Mouse (Mus musculus) heart, postnatal 0 days (tissue): ENCODE measurements around the gene Hsh2d. TPM values are rescaled to one million over a fixed set of nuclear protein-coding genes. Genes with fewer than 3 reads are reported as not detected.

Experiments used
- ATAC-seq: fragments of 200-750 bp; cut with Nextera tagmentation; 2 replicates; pipeline ENCODE4 v1.8.0; 2017; ENCODE audit warnings: low read depth, moderate number of reproducible peaks, moderate library complexity; ENCODE audit not compliant: insufficient read depth
- DNase-seq: peaks from one replicate; pipeline ENCODE4 v3.0.0-alpha.2; 2016; ENCODE audit warnings: low spot score
- H3K27ac ChIP-seq: fragments of 300-500 bp; sonication (generic); 2 replicates; pipeline ENCODE4 v1.5.1; 2014; ENCODE audit warnings: low read depth, mild to moderate bottlenecking
- H3K27me3 ChIP-seq: fragments of 300-500 bp; sonication (generic); 2 replicates; pipeline ENCODE4 v1.6.1; 2014; ENCODE audit warnings: low read length, mixed read lengths; ENCODE audit not compliant: control insufficient read depth, insufficient read depth
- H3K36me3 ChIP-seq: fragments of 300-500 bp; sonication (generic); replicated peaks from 2 replicates; pipeline ENCODE4 v1.6.1; 2014; ENCODE audit warnings: low read length, mixed read lengths; ENCODE audit not compliant: control insufficient read depth, insufficient read depth
- H3K4me1 ChIP-seq: fragments of 300-500 bp; sonication (generic); 2 replicates; pipeline ENCODE4 v1.6.1; 2014; ENCODE audit warnings: antibody characterized with exemption; ENCODE audit not compliant: control insufficient read depth, insufficient read depth
- H3K4me2 ChIP-seq: fragments of 300-500 bp; sonication (generic); 2 replicates; pipeline ENCODE4 v1.6.1; 2014; ENCODE audit warnings: low read depth, mild to moderate bottlenecking, low read length, moderate library complexity
- H3K4me3 ChIP-seq: fragments of 300-500 bp; sonication (generic); 2 replicates; pipeline ENCODE4 v1.5.1; 2014; ENCODE audit warnings: low read depth, low read length
- H3K9ac ChIP-seq: fragments of 300-500 bp; sonication (generic); replicated peaks from 2 replicates; pipeline ENCODE4 v1.6.1; 2014; ENCODE audit warnings: low read depth, low read length, mixed read lengths
- H3K9me3 ChIP-seq: fragments of 300-500 bp; sonication (generic); replicated peaks from 2 replicates; pipeline ENCODE4 v1.6.1; 2016; ENCODE audit warnings: low read length; ENCODE audit not compliant: control insufficient read depth
- CTCF ChIP-seq: IDR thresholded peaks from 2 replicates; pipeline ENCODE4 v1.5.1; 2016; ENCODE audit warnings: antibody characterized with exemption, control low read depth, low read depth
- EP300 ChIP-seq: IDR thresholded peaks from 2 replicates; pipeline ENCODE4 v1.6.1; 2016; ENCODE audit warnings: antibody characterized with exemption, low read depth
- WGBS: fragments of 180-500 bp; shearing (Covaris S2); extraction: QIAGEN DNeasy Blood & Tissue Kit; methylation state at CpG from one replicate; pipeline ENCODE4 v1.1.7; 2014; 5-methylcytosine and 5-hydroxymethylcytosine counted together
- polyA plus RNA-seq: library from polyadenylated mRNA; unstranded; fragments of >200 nt; fragmentation: Nextera tagmentation; extraction: Ambion mirVana; gene quantifications from 2 replicates; pipeline ENCODE4 v1.2.1, GENCODE M21; 2015
- total RNA-seq: library from RNA; depleted of rRNA; stranded (reverse); fragments of >200 nt; gene quantifications from 2 replicates; pipeline ENCODE4 v1.2.3, GENCODE M21; 2014; ENCODE audit warnings: low replicate concordance

The Hsh2d gene
- total and polyA plus RNA-seq, 2 experiments from 2014 or later, result 0.12 TPM; not detected in 1

DNA sequence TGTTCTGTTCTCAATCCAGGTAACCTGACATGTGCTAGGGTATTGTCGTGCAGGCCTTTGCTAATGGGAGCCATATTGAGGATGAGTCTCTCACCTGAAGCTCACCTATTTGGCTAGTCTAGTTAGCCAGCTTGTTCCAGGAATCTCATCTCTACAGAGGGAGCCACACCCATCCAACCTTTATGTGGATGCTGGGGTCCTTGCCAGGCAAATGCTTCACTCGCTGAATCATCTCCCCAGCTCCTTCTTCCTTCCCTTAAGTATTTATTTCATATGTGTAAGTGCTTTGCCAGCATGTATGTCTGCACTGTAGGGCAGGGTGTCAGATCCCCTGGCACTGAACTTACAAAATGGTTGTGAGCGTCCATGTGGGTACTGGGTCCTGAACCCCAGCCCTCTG is 42.9 kb upstream of the Hsh2d start:
- Histone ChIP-seq H3K27ac (0 out of 2 replicates have a peak overlapping the region, but pooled peaks have one; percentile 20), H3K36me3 (peaks cover 97% of the 10 kb centered on the region), H3K9ac (no peak overlapping the region), H3K4me1 (peaks cover 11% of the 10 kb centered on the region; the same call in 1 of the 2 replicates), H3K4me2 (no peak overlapping the region), H3K9me3 (no peaks in the 10 kb centered on the region), H3K27me3 (no peaks in the 10 kb centered on the region), H3K4me3 (no peak overlapping the region)
- WGBS, result 61% methylated on average over 3 of the region's 3 CpGs
- DNase-seq (no peak), ATAC-seq (no peak)
- TF ChIP-seq CTCF, result no peak
- TF ChIP-seq EP300, result no peak

DNA sequence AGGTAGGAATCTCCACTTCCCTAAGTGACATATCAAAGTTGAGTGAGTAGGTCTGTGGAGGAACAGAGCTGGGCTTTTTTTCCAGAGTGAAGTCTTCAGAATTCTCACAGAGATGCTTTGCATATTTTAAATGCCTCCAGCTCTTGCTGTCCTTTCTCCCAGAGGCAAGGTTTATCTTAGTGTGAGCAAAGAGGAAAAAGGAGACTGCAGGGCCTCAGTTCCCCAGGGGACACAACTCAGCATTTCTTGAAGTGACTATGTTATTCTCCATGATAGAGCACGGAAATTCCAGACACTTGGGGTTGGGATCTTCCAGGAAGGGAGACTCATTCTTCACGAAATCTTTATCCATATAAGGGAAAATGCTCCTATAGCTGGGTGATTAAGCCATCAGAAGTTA is 42.2 kb upstream of the Hsh2d start:
- peak overlapping the region; percentile 20; the same call in 1 of the 2 replicates for H3K27ac ChIP-seq
- no peaks in the 10 kb centered on the region for H3K9me3 ChIP-seq

DNA sequence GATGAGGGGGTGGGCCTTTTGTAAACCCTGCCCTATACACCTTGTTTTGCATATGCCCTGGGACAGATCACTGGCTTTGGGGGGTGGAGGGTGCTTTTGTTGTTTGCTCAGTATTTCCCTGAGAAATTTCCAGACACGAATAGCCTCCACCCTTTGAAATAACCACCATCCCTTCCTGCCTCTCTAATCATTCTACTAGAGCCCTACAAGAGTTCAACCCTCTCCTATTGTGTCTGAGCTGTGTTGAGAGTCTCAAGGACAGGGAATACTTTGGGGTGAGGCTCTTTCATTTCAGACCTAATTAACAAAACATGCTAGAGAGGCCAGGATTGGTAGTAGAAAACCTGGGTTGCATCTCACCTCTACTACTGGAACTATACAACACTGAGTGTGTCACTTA is 40.4 kb upstream of the Hsh2d start:
- TF ChIP-seq CTCF (no peak), EP300 (no peak)
- H3K36me3 ChIP-seq, result peaks cover 90% of the 10 kb centered on the region
- no peak overlapping the region for H3K4me2 ChIP-seq
- no peak overlapping the region for H3K4me3 ChIP-seq
- DNase-seq, result no peak
- WGBS, result 75% methylated on average over 1 of the region's 1 CpGs
- H3K27ac ChIP-seq, result no peak overlapping the region
- peaks cover 11% of the 10 kb centered on the region; the same call in 1 of the 2 replicates for H3K4me1 ChIP-seq
- H3K9me3 ChIP-seq, result no peaks in the 10 kb centered on the region
- H3K9ac ChIP-seq, result no peak overlapping the region
- no peak for ATAC-seq
- no peaks in the 10 kb centered on the region for H3K27me3 ChIP-seq

More for the DNA sequence above, 42.2 kb upstream of the Hsh2d start:
- TF ChIP-seq EP300 (no peak), CTCF (no peak)
- Histone ChIP-seq H3K4me3 (no peak overlapping the region), H3K27me3 (no peaks in the 10 kb centered on the region), H3K9ac (no peak overlapping the region), H3K36me3 (peaks cover 97% of the 10 kb centered on the region), H3K4me2 (no peak overlapping the region), H3K4me1 (peaks cover 11% of the 10 kb centered on the region; the same call in 1 of the 2 replicates)
- no peak for DNase-seq
- no peak for ATAC-seq
- 23% methylated on average over 2 of the region's 2 CpGs for WGBS

DNA sequence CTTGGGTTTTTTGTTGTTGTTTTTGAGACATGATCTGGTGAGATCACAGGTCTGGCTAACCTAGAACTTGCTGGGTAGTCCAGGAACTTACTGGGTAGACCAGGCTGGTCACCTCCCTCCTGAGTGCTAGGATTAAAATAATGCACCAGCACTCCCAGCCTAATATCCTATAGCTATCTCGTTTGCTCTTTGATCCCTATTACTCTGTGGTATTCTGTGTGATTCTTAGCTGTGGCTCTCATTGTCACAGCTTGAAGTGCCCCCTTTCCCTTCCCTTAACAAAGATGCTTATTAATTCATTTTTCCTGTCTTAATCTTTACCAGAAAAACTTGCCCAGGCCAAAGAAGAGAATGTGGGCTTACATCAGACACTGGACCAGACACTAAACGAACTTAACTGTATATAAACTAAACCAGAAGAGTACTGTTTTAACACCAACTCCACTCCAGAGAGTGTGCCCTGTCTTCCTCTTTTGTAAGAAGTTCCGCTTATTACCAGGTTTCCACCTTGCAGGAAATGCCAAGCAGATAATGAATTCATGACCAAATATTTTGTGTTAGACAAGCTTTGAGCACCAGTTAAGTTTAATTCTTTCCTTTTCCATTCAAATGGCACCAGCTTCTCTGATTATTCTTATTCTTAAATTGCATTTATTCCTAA is 37.9 kb upstream of the Hsh2d start:
- Histone ChIP-seq H3K4me1 (0 out of 2 replicates have a peak, but pooled peaks cover 3% of the 10 kb centered on the region), H3K27me3 (no peaks in the 10 kb centered on the region), H3K4me3 (no peak overlapping the region), H3K27ac (no peak overlapping the region), H3K9me3 (no peaks in the 10 kb centered on the region), H3K9ac (no peak overlapping the region), H3K4me2 (no peak overlapping the region), H3K36me3 (peaks cover 72% of the 10 kb centered on the region)
- WGBS, result 71% methylated on average over 3 of the region's 3 CpGs
- no peak for TF ChIP-seq EP300
- no peak for TF ChIP-seq CTCF
- DNase-seq, result no peak
- ATAC-seq, result no peak

DNA sequence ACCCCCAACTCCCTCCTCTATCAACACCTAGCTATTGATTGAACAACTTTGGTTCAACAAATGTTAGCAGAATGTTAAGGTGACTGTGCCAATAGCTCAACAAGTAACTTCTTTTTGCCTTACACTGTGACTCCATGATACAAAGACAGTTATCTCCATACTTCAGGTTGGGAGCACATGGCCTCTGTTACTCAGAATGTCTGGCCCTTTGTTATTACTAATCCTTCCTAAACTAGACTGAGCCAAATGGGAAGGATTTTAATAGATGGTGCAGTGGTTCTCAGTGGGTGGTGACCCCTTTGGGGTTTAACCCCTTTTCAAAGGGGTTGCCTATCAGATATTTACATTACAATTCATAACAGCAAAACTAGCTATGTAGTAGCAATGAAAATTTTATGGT is 36.1 kb upstream of the Hsh2d start:
- DNase-seq (no peak), ATAC-seq (no peak)
- peaks cover 54% of the 10 kb centered on the region for H3K36me3 ChIP-seq
- H3K27me3 ChIP-seq, result no peaks in the 10 kb centered on the region
- H3K4me1 ChIP-seq, result no peaks in the 10 kb centered on the region
- no peak overlapping the region for H3K4me3 ChIP-seq
- H3K9me3 ChIP-seq, result no peaks in the 10 kb centered on the region
- no peak overlapping the region for H3K4me2 ChIP-seq
- TF ChIP-seq CTCF (no peak), EP300 (no peak)
- no peak overlapping the region for H3K9ac ChIP-seq
- no peak overlapping the region for H3K27ac ChIP-seq

DNA sequence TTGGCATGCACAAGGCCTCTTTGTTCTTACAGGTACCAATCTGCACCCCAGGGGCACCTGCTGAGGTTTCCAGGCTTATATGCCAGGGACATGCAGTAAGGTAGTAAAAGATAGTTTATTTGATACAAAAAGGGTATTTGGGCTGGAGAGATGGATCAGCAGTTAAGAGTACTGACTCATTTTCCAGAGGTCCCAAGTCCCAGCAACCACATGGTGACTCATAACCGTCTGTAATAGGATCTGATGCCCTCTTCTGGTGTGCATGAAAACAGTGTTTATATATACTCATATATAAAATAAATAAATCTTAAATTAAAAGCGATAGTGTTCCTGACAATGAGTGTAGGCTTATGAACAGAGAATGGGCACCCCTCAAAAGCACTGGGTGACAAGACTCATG is 31.3 kb upstream of the Hsh2d start:
- Histone ChIP-seq H3K9me3 (no peaks in the 10 kb centered on the region), H3K27me3 (no peaks in the 10 kb centered on the region), H3K4me3 (no peak overlapping the region), H3K36me3 (peaks cover 15% of the 10 kb centered on the region), H3K9ac (no peak overlapping the region), H3K27ac (no peak overlapping the region), H3K4me1 (peaks cover 16% of the 10 kb centered on the region), H3K4me2 (no peak overlapping the region)
- 87% methylated on average over 2 of the region's 2 CpGs for WGBS
- no peak for DNase-seq
- no peak for ATAC-seq
- TF ChIP-seq CTCF (no peak), EP300 (no peak)
